ENCODE assay signal across 8 mouse cellular contexts in the genomic region with DNA sequence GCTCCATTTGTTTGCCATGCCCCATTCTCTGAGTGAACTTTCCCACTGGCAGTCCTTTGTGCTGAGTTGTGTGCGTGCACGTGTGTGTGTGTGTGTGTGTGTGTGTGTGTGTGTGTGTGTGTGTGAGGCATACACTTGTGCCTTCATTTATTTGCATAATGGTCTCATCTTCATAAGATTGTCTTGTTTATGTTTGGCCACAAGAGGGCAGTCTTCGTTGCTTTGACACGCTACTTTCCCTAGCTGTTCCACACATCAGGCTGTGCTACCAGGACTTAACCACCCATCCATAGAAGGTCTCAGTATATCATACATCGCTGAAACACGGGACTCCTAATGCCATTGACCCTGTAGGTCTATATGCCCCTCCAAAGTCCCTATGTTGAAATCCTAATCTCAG. TPM values are rescaled to one million over a fixed set of nuclear protein-coding genes. Genes with fewer than 3 reads are reported as not detected.
DNase-seq lines count a peak whose midpoint lies in the region; ATAC-seq and TF ChIP-seq lines count a peak whose summit lies in the region.

No protein-coding gene starts in this region.

- no peak for TF ChIP-seq POLR2A in liver, adult 2 months (IDR thresholded peaks at IDR 0.05; ENCODE audit: extremely low read depth, insufficient read depth, low read length)

- no peaks in the 10 kb centered on the region for H3K9me3 ChIP-seq in neural tube, embryonic 11.5 days (ENCODE audit: control insufficient read depth, low read length)

- H3K4me3 ChIP-seq in liver, adult 2 months (ENCODE audit: insufficient read depth, low read depth, low read length): no peak overlapping the region
- H3K4me3 ChIP-seq in neural tube, embryonic 11.5 days (ENCODE audit: low read depth, low read length): no peak overlapping the region

- no peaks in the 10 kb centered on the region for H3K27me3 ChIP-seq in liver, adult 2 months (ENCODE audit: control insufficient read depth, insufficient read depth, low read length)
- no peaks in the 10 kb centered on the region for H3K27me3 ChIP-seq in neural tube, embryonic 11.5 days (ENCODE audit: control insufficient read depth, insufficient read depth, low read length)

- WGBS in liver, adult 2 months: 17% methylated on average over 6 of the region's 6 CpGs
- WGBS in neural tube, embryonic 11.5 days: 18% methylated on average over 6 of the region's 6 CpGs

- no peak overlapping the region for H3K27ac ChIP-seq in liver, adult 2 months (replicated peaks; ENCODE audit: insufficient read depth, low read depth, low read length)
- no peak overlapping the region for H3K27ac ChIP-seq in neural tube, embryonic 11.5 days (ENCODE audit: low read depth, low read length)

- peak; percentile 63 to 64 for DNase-seq in B cell, adult 2 months
- peak; percentile 68 for DNase-seq in MEL-GATA-1-ER (ENCODE audit: extremely low read depth, low read depth)
- peak; percentile 58 for DNase-seq in cerebellum, adult 9-10 months
- DNase-seq in kidney, adult 8-10 months: peak; percentile 22 to 35
- peak; percentile 53 for DNase-seq in liver, adult 2 months (ENCODE audit: extremely low read depth, low read depth, low spot score)
- peak; percentile 44 for DNase-seq in neural tube, embryonic 11.5 days (ENCODE audit: low spot score)
- peak; percentile 57 for DNase-seq in thymus, postnatal 4 days

- ATAC-seq in frontal cortex, adult (ENCODE audit: low TSS enrichment): peak; percentile 97
- ATAC-seq in neural tube, embryonic 11.5 days (ENCODE audit: insufficient read depth, low FRiP score, low TSS enrichment): 0 out of 2 replicates have a peak, but pooled peaks have one; percentile 9

- H3K36me3 ChIP-seq in liver, adult 2 months (ENCODE audit: control insufficient read depth, insufficient read depth, low read length): no peaks in the 10 kb centered on the region
- H3K36me3 ChIP-seq in neural tube, embryonic 11.5 days (ENCODE audit: control insufficient read depth, insufficient read depth, low read length): no peaks in the 10 kb centered on the region

- H3K4me1 ChIP-seq in liver, adult 2 months (ENCODE audit: control insufficient read depth, insufficient read depth, low read length): no peaks in the 10 kb centered on the region
- H3K4me1 ChIP-seq in neural tube, embryonic 11.5 days (ENCODE audit: control insufficient read depth, insufficient read depth, low read length): no peaks in the 10 kb centered on the region

- H3K4me2 ChIP-seq in neural tube, embryonic 11.5 days (ENCODE audit: low read depth): no peak overlapping the region

- TF ChIP-seq CTCF in liver, adult 2 months (IDR thresholded peaks at IDR 0.05; ENCODE audit: low read depth, low read length): peak; percentile 47; the same call in 1 of the 2 replicates

- H3K9ac ChIP-seq in liver, adult 2 months (ENCODE audit: low read depth, low read length): no peak overlapping the region
- H3K9ac ChIP-seq in neural tube, embryonic 11.5 days (ENCODE audit: low read length): no peak overlapping the region

- H3K79me2 ChIP-seq in liver, adult 2 months (ENCODE audit: control insufficient read depth, insufficient read depth, low read length): no peaks in the 10 kb centered on the region

RNA-seq across cellular contexts. Expression of gene Svopl, which starts 39.3 kb away (rescaled TPM):
- total RNA-seq in liver, adult 2 months (2014; rRNA removed): not detected in 2 replicates
- not detected in 2 replicates for polyA plus RNA-seq in liver, adult 2 months (2012; rRNA removed)
- 0.53 and 0.64 TPM in 2 replicates for polyA plus RNA-seq in neural tube, embryonic 11.5 days (2014; fragmentation: Nextera tagmentation; extraction: Ambion mirVana)
